Mouse (Mus musculus) layer of hippocampus, postnatal 10 days (tissue): Measurements from ENCODE around the gene Gm11567. TPM values are rescaled to one million over a fixed set of nuclear protein-coding genes. Genes with fewer than 3 reads are reported as not detected.
"Not testable (repeated sequence)": the region's sequence is repeated elsewhere in the genome, so short reads cannot be mapped to it uniquely, and the experiment has no call there.

Experiments used
- DNase-seq, 2 experiments: peaks; one replicate each; pipeline ENCODE4 v3.0.0; 2021; ENCODE audit warnings: low spot score in 2 of 2
- long read RNA-seq: library from polyadenylated mRNA; stranded (forward); transcript quantifications from one replicate; pipeline ENCODE4 v2.0.0, GENCODE M21; 2023
- total RNA-seq, 2 experiments: library from RNA; stranded (reverse); gene quantifications; 2 replicates each; pipeline ENCODE4 v1.2.3; 2021

Gene Gm11567
- not detected for total RNA-seq
- long read RNA-seq, result 0 reads

- DNase-seq, result not testable (repeated sequence)
These were observed at the start of gene Gm11567 for GRCm38 (mm10) chr11:99878887-99879286. Gene Gm11567, plus strand, starts transcription at chr11:99879187.

DNA sequence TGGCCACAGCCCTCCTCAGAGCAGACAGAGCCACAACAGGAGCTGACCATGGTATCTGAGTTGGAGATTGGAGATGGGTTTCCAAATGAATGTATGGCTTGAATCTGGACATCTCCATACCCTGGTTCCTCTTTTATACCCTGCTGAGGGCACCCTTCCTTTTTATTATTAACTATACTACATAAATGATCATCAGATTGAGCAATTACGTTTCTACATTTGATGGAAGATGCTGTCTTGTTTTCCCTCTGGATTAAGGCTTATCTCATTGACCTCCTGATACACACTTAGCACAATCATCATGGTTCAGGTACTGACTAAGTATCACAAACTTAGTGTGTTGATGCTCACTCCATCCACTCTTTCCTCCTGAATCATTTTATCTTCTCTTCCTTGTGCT is 41.0 kb upstream of the Gm11567 start, which contains the start of gene 2300003K06Rik:
Gene 2300003K06Rik, minus strand, starts transcription at position 101 of the 400 bp plus-strand sequence.
- no peak for DNase-seq

DNA sequence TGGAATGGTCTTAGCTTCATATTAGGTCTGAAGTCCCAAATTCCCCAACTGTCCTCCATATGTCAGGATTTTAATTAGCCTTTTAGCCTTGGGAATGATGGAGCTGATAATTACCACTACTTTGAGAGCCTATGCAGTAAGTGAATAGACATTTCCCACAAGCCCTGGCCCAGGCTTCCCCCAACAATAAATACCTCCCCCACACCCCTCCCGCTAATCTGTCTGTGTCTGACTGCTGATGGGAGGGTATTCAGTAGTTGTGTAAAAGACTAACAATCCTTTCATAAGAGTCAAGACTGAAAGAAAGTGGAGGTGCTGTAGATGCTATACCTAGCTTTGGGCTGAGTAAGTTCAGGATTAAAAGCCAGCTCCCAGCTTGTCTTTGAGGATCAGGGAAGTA is 36.8 kb upstream of the Gm11567 start:
- no peak for DNase-seq

- no peak for DNase-seq
These were observed 32.2 kb upstream of the Gm11567 start for GRCm38 (mm10) chr11:99846746-99847145.

GRCm38 (mm10) chr11:99851508-99851907 is 27.5 kb upstream of the Gm11567 start, which contains the start of gene Krtap4-16:
Gene Krtap4-16, minus strand, starts transcription at chr11:99851608.
- no peak for DNase-seq

- DNase-seq, result peak; percentile 5 to 18
These were observed 24.9 kb upstream of the Gm11567 start for GRCm38 (mm10) chr11:99854121-99854520.

DNA sequence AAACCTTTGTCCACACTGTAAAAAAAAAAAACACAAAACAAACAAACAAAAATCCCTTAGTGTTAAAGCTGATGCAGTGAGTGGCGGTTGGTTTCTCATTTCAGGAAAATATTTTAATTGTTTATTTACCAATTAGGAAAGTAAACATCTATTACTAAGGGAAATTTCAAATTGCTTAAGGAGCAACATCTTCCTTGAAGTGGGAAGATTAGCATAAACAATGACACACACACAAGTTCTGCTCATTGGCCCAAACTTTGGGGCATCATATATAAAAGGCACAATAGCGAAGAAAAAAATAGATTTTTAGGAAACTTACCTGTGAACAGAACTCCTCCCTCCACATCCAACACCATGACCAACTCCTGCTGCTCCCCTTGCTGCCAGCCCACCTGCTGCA is 21.4 kb upstream of the Gm11567 start, which contains the start of gene Gm11568:
Gene Gm11568, plus strand, starts transcription at position 301 of the 400 bp plus-strand sequence.
- DNase-seq, result no peak

GRCm38 (mm10) chr11:99858761-99859160 is 20.2 kb upstream of the Gm11567 start:
- DNase-seq, result no peak

- not testable (repeated sequence) for DNase-seq
These were observed 14.8 kb upstream of the Gm11567 start, which contains the start of gene Gm11559 for GRCm38 (mm10) chr11:99864176-99864575. Gene Gm11559, plus strand, starts transcription at chr11:99864476.

DNA sequence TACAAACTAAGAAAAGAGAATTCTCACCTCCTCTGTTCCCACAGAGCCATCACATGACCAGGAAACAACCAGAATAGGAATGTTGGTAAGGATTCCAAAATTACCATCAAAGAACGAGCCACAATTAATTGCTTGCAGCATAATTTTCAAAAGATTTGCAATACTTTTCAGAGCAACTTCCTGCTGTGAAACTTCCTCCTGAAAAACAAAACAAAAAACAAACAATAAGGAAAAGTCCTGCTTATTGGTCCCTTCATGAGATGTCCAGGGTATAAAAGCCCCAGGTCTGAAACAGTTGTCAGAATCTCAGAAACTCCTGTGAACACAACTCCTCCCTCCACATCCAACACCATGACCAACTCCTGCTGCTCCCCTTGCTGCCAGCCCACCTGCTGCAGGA is 5.9 kb upstream of the Gm11567 start, which contains the start of gene Krtap9-1:
Gene Krtap9-1, plus strand, starts transcription at position 301 of the 400 bp plus-strand sequence.
- not testable (repeated sequence) for DNase-seq

DNA sequence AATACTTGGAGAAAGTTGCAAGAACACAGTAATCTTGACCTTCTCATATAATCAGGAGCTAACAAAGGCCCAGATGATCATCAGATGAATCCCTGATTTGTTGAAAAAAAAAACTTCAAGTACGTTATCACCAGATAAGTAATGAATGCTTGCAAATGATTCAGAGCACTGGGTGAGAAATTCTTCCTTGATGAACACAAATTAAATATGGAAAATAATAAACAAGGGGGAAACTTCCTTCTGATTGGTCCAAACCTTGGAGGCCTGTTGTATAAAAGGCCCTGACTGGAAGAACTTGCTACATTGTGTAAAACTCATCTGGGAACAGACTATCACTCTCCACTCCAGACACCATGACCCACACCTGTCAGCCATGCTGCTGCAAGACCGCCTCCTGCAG is 28.6 kb downstream of the Gm11567 start, which contains the start of gene Krtap31-1:
Gene Krtap31-1, plus strand, starts transcription at position 301 of the 400 bp plus-strand sequence.
- no peak for DNase-seq

DNA sequence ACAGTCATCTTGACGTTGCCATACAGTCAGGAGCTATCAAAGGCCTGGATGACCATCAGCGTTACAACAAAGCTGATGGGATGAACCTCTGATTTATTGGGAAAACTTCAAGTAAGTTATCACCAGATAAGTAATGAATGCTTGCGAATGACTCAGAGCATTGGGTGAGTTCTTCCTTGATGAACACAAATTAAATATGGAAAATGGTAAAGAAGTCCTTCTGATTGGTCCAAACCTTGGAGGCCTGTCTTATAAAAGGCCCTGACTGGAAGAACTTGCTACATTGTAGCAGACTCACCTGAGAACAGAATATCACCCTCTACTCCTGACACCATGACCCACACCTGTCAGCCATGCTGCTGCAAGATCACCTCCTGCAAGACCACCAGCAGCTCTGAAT is 35.5 kb downstream of the Gm11567 start, which contains the start of gene Gm11565:
Gene Gm11565, plus strand, starts transcription at position 301 of the 400 bp plus-strand sequence.
- no peak for DNase-seq

Other genes with a start within 250 kb of the Gm11567 start
- not detected for gene Krtap4-2, start 244.1 kb upstream of the Gm11567 start, total RNA-seq
- gene Krtap4-7, start 235.1 kb upstream of the Gm11567 start, total RNA-seq, result not detected
- gene Gm11555, start 229.0 kb upstream of the Gm11567 start, total RNA-seq, result not detected
- gene Gm11563, start 220.2 kb upstream of the Gm11567 start, total RNA-seq, result not detected
- not detected for gene Krtap4-6, start 213.2 kb upstream of the Gm11567 start, total RNA-seq
- not detected for gene Gm14190, start 188.4 kb upstream of the Gm11567 start, total RNA-seq
- not detected for gene Gm14180, start 144.9 kb upstream of the Gm11567 start, total RNA-seq
- gene Gm11595, start 106.3 kb upstream of the Gm11567 start, total RNA-seq, result not detected
- not detected for gene Krtap4-8, start 98.5 kb upstream of the Gm11567 start, total RNA-seq
- not detected for gene Krtap4-9, start 94.0 kb upstream of the Gm11567 start, total RNA-seq
- gene Gm11596, start 85.7 kb upstream of the Gm11567 start, total RNA-seq, result not detected
- not detected for gene Gm11569, start 80.3 kb upstream of the Gm11567 start, total RNA-seq
- gene Gm11554, start 74.7 kb upstream of the Gm11567 start, total RNA-seq, result not detected
- not detected for gene Krtap4-13, start 69.3 kb upstream of the Gm11567 start, total RNA-seq
- not detected for gene Gm11564, start 63.5 kb upstream of the Gm11567 start, total RNA-seq
- not detected for gene 2300003K06Rik, start 41.1 kb upstream of the Gm11567 start, total RNA-seq
- not detected for gene Krtap4-16, start 27.6 kb upstream of the Gm11567 start, total RNA-seq
- gene Gm11568, start 21.3 kb upstream of the Gm11567 start, total RNA-seq, result not detected
- gene Gm11559, start 14.7 kb upstream of the Gm11567 start, total RNA-seq, result not detected
- gene Krtap9-1, start 5.8 kb upstream of the Gm11567 start, total RNA-seq, result not detected
- gene Krtap31-1, start 28.7 kb downstream of the Gm11567 start, total RNA-seq, result not detected
- not detected for gene Gm11565, start 35.6 kb downstream of the Gm11567 start, total RNA-seq
- not detected for gene Krtap31-2, start 57.1 kb downstream of the Gm11567 start, total RNA-seq
- not detected for gene Krtap9-5, start 69.3 kb downstream of the Gm11567 start, total RNA-seq
- not detected for gene Krtap29-1, start 99.9 kb downstream of the Gm11567 start, total RNA-seq
- not detected for gene Krtap16-1, start 107.4 kb downstream of the Gm11567 start, total RNA-seq
- not detected for gene Krtap17-1, start 114.8 kb downstream of the Gm11567 start, total RNA-seq
- not detected for gene Krt33a, start 137.0 kb downstream of the Gm11567 start, total RNA-seq
- not detected for gene Krt33b, start 150.7 kb downstream of the Gm11567 start, total RNA-seq
- gene Krt34, start 162.4 kb downstream of the Gm11567 start, total RNA-seq, result not detected
- gene Krt31, start 171.4 kb downstream of the Gm11567 start, total RNA-seq, result not detected
- gene Krt32, start 209.0 kb downstream of the Gm11567 start, total RNA-seq, result not detected
- gene Krt35, start 217.1 kb downstream of the Gm11567 start, total RNA-seq, result not detected
- not detected for gene Krt36, start 226.4 kb downstream of the Gm11567 start, total RNA-seq
- not detected for gene Krt13, start 242.4 kb downstream of the Gm11567 start, total RNA-seq